Mouse (Mus musculus) cerebellum, adult 2 months (tissue): ENCODE results near the gene Pgbd5. TPM values are rescaled to one million over a fixed set of nuclear protein-coding genes. Genes with fewer than 3 reads are reported as not detected.

ENCODE experiments used
- DNase-seq, 2 experiments: peaks; one replicate each; pipeline ENCODE4 v3.0.0; 2021
- H3K27ac ChIP-seq: fragments of 200-500 bp; 2 replicates; pipeline ENCODE4 v1.5.1; 2012; ENCODE audit warnings: low read length, control low read depth, inconsistent platforms; ENCODE audit not compliant: insufficient read depth
- H3K27me3 ChIP-seq: fragments of 200-500 bp; 2 replicates; pipeline ENCODE4 v1.6.1; 2012; ENCODE audit warnings: inconsistent platforms, mild to moderate bottlenecking, low read length, moderate library complexity; ENCODE audit not compliant: control insufficient read depth, insufficient read depth
- H3K4me1 ChIP-seq: fragments of 200-500 bp; 2 replicates; pipeline ENCODE4 v1.6.1; 2011; ENCODE audit warnings: low read length; ENCODE audit not compliant: control insufficient read depth, insufficient read depth
- H3K4me3 ChIP-seq: fragments of 200-500 bp; replicated peaks from 2 replicates; pipeline ENCODE3; 2011; ENCODE audit warnings: mild to moderate bottlenecking, low read depth, low read length, control low read depth; ENCODE audit not compliant: insufficient read depth
- CTCF ChIP-seq: fragments of 200-500 bp; IDR thresholded peaks from 2 replicates; pipeline ENCODE4 v1.5.1; 2011; ENCODE audit warnings: low read depth, mild to moderate bottlenecking, control low read depth, low read length, moderate library complexity, borderline replicate concordance; ENCODE audit not compliant: insufficient read depth
- POLR2A ChIP-seq: fragments of 200-500 bp; IDR thresholded peaks from 2 replicates; pipeline ENCODE4 v1.6.1; 2011; ENCODE audit warnings: low read length, control low read depth, borderline replicate concordance; ENCODE audit not compliant: insufficient read depth
- WGBS: fragments of 180-500 bp; shearing (Covaris S2); methylation state at CpG from one replicate; pipeline ENCODE4 v1.1.7; 2018; 5-methylcytosine and 5-hydroxymethylcytosine counted together
- polyA plus RNA-seq: library from polyadenylated mRNA; depleted of rRNA; stranded (reverse); fragments of >200 nt; gene quantifications from 2 replicates; pipeline ENCODE4 v1.2.3, GENCODE M21; 2012

Pgbd5 gene
- polyA plus RNA-seq, 1 experiment = 142 TPM

- 60% methylated on average over 3 of the region's 3 CpGs for WGBS
- no peaks in the 10 kb centered on the region for H3K27me3 ChIP-seq
- no peak overlapping the region for H3K4me3 ChIP-seq
- TF ChIP-seq CTCF = no peak
- no peak for TF ChIP-seq POLR2A
- H3K27ac ChIP-seq = no peak overlapping the region
- H3K4me1 ChIP-seq = 0 out of 2 replicates have a peak, but pooled peaks cover 6% of the 10 kb centered on the region
- DNase-seq = no peak
These were observed 99.7 kb downstream of the Pgbd5 start for GRCm38 (mm10) chr8:124339742-124340141.

- no peak for DNase-seq
- Histone ChIP-seq H3K4me1 (peaks cover 8% of the 10 kb centered on the region; the same call in 1 of the 2 replicates), H3K27ac (no peak overlapping the region), H3K4me3 (no peak overlapping the region), H3K27me3 (no peaks in the 10 kb centered on the region)
- TF ChIP-seq POLR2A = no peak
- TF ChIP-seq CTCF = no peak
- 94% methylated on average over 13 of the region's 13 CpGs for WGBS
These were observed 103.2 kb downstream of the Pgbd5 start for GRCm38 (mm10) chr8:124336302-124336701.

DNA sequence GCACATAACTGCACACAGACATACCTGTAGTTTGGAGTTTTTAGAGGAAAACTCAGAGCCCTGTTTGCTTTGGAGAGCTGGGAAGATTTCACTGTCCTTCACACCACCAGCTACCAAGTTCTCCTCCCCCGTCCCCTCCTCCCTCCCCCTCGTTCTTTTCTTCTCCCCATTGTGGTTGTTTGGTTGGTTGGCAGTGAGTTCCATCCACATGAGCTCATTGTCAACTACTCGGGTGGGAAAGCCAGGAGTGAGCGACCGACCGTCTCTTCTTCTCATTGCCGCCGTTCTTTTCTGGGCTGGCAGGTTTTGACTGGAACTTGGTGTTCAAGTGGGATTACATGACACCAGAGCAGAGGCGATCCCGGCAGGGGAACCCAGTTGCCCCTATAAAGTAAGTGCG, 107.8 kb downstream of the Pgbd5 start:
- no peaks in the 10 kb centered on the region for H3K27me3 ChIP-seq
- WGBS = 70% methylated on average over 11 of the region's 11 CpGs
- TF ChIP-seq POLR2A (no peak), CTCF (no peak)
- H3K27ac ChIP-seq = no peak overlapping the region
- peaks cover 18% of the 10 kb centered on the region for H3K4me1 ChIP-seq
- no peak for DNase-seq
- H3K4me3 ChIP-seq = no peak overlapping the region

DNA sequence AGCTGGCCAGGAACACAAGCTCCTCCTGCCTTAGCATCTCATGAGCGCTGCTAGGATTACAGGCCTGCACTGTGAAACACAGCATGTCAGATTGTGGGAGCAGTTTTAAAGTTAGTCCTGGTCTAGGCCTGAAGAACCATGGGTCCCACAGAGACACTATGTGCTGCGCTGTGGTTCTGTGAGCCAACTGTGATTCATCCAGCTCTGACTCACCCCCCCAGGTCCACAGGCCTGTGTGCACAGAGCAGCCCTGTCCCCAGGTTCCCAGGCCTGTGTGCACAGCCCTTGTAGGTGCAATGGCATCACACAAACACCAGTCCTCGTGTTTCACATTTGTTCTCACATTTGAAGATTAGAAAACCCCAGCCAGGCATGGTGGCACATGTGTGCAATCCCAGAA, 108.4 kb downstream of the Pgbd5 start:
- peaks cover 18% of the 10 kb centered on the region for H3K4me1 ChIP-seq
- peak in 1 of 2 experiments; percentile 48 for DNase-seq
- no peaks in the 10 kb centered on the region for H3K27me3 ChIP-seq
- TF ChIP-seq CTCF (no peak), POLR2A (no peak)
- no peak overlapping the region for H3K4me3 ChIP-seq
- WGBS = 53% methylated on average over 3 of the region's 3 CpGs
- H3K27ac ChIP-seq = peak overlapping the region; percentile 11; the same call in 1 of the 2 replicates

- TF ChIP-seq CTCF (no peak), POLR2A (no peak)
- peaks cover 18% of the 10 kb centered on the region for H3K4me1 ChIP-seq
- H3K27me3 ChIP-seq = no peaks in the 10 kb centered on the region
- WGBS = 11% methylated on average over 2 of the region's 3 CpGs
- no peak overlapping the region for H3K4me3 ChIP-seq
- peak; percentile 64 to 77 for DNase-seq
- H3K27ac ChIP-seq = peak overlapping the region; percentile 11; the same call in 1 of the 2 replicates
These were observed 109.0 kb downstream of the Pgbd5 start for GRCm38 (mm10) chr8:124330433-124330832.

- Histone ChIP-seq H3K4me3 (no peak overlapping the region), H3K27me3 (no peaks in the 10 kb centered on the region), H3K27ac (no peak overlapping the region), H3K4me1 (peaks cover 18% of the 10 kb centered on the region)
- WGBS = 54% methylated on average over 10 of the region's 10 CpGs
- no peak for DNase-seq
- TF ChIP-seq POLR2A (no peak), CTCF (no peak)
These were observed 109.8 kb downstream of the Pgbd5 start for GRCm38 (mm10) chr8:124329690-124330089.

- H3K4me3 ChIP-seq = no peak overlapping the region
- H3K27ac ChIP-seq = no peak overlapping the region
- H3K4me1 ChIP-seq = peaks cover 18% of the 10 kb centered on the region
- TF ChIP-seq POLR2A (no peak), CTCF (no peak)
- DNase-seq = no peak
- H3K27me3 ChIP-seq = no peaks in the 10 kb centered on the region
- WGBS = 86% methylated on average over 7 of the region's 7 CpGs
These were observed 111.2 kb downstream of the Pgbd5 start for GRCm38 (mm10) chr8:124328259-124328658.

GRCm38 (mm10) chr8:124323356-124323755, 116.1 kb downstream of the Pgbd5 start:
- 70% methylated on average over 14 of the region's 14 CpGs for WGBS
- no peak for DNase-seq
- Histone ChIP-seq H3K27ac (no peak overlapping the region), H3K27me3 (no peaks in the 10 kb centered on the region), H3K4me3 (no peak overlapping the region), H3K4me1 (peaks cover 15% of the 10 kb centered on the region)
- TF ChIP-seq POLR2A (no peak), CTCF (no peak)
